Mouse (Mus musculus): ENCODE measurements around the gene Txndc8.

DNA sequence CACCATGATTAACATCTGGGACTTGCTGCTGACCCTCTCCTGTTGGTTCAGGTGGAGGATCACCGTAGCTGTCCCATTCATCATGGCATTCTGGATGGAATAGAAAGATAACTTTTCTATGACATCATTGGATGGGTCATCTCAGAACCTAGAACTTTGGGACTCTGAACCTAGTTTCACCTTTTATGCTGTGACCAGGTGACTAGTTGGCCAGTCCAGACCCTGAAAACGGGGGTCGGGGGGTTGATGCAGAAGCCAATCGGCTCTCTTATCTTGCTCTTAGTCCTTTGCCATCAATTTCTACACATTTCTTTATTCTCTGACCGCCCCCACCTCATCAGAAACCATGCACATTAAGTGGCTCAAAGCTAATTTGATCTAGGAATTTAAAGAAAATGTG is at the start of gene Txndc8:
- TF ChIP-seq HCFC1 (IDR thresholded peaks at IDR 0.05; ENCODE audit: borderline replicate concordance, insufficient read depth, low read length) (no peak), ZC3H11A (IDR thresholded peaks at IDR 0.05; ENCODE audit: borderline replicate concordance, low read depth, low read length) (no peak), MAFK (IDR thresholded peaks at IDR 0.05; ENCODE audit: insufficient read depth, low read depth, low read length) (no peak), CHD2 (IDR thresholded peaks at IDR 0.05; ENCODE audit: low read depth, low read length) (no peak), ZNF384 (IDR thresholded peaks at IDR 0.05; ENCODE audit: low read depth, low read length) (no peak)

Measured in ES-E14 (cell line).